Mouse (Mus musculus): Measurements from ENCODE around the gene Lrrc75b. TPM values are rescaled to one million over a fixed set of nuclear protein-coding genes. Genes with fewer than 3 reads are reported as not detected.
A peak's percentile ranks its signal among the peaks of the same experiment; 100 is the strongest.
"Not testable (repeated sequence)": the region's sequence is repeated elsewhere in the genome, so short reads cannot be mapped to it uniquely, and the experiment has no call there.

Gene Lrrc75b
- polyA plus RNA-seq, 2 experiments from 2014 or later, result 0.40 TPM; not detected in 1

DNA sequence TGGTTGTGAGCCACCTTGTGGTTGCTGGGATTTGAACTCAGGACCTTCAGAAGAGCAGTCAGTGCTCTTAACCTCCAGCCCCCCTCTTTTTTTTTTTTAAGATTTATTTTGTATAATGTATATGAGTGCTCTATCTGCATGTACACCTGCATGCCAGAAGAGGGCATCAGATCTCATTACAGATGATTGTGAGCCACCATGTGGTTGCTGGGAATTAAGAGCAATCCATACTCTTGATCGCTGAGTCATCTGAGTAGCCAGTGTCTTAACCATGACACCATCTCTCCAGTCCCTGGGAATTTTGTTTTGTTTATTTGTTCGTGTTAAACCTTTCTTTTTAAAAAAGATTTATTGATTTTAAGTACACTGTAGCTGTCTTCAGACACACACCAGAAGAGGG is 6.6 kb upstream of the Lrrc75b start:
- not testable (repeated sequence) for ATAC-seq

DNA sequence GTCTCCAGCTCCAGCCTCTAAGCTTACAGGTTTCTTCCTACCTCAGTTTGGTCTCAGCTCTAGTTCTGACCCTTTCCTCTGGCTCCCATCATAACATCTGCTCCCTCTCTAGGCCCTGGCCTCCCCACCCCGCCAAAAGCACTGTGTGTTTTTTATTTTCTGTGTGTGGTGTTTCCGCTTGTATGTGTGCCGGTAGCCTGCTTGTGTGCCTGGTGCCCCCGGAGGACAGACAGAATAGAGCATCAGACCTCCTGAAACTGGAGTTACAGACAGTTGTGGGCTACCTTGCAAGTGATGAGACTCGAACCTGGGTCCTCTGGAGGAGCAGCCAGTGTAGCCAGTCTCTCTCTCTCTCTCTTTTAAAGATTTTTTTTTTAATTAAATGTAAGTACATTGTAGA is 6.2 kb upstream of the Lrrc75b start:
- ATAC-seq, result no peak

DNA sequence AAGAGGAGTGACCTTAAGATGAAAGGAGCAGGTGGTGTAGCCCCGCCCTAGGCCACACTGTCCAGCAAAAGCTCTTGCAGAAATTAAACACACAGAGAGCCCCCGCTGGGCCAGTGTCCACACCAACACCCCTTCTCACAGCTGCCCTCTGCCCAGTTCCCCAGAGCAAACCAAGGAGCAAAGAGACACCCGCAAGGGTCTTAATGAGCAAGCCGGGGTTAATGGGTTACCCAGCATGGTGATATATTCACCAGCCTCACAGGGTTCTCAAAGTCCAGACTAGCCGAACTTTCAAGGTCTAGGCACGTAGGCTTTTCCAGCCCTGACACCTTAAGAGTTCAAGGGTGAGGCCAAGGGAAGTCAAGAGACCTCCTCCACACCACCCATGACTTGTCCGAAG is 5.8 kb upstream of the Lrrc75b start:
- ATAC-seq, result no peak

DNA sequence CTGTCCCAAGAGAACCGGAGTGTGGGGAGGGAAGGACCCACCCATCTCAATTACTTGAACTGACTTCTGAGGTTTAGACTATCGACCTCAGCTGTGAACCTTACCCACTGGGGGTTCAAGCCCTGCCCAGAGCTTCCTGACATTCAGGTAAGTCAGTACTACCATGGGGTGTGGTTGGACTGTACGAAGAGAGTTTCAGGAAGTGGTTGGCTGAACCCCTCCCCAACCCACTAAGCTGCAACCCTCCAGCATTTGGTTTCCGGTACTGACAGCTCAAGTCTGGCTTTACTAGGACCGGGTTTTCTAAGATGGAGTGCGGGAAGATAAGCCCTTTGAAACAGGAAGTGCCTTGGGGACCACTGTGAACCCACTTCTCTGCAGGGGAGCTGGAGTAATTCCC is 5.3 kb upstream of the Lrrc75b start:
- peak; percentile 98 for ATAC-seq

DNA sequence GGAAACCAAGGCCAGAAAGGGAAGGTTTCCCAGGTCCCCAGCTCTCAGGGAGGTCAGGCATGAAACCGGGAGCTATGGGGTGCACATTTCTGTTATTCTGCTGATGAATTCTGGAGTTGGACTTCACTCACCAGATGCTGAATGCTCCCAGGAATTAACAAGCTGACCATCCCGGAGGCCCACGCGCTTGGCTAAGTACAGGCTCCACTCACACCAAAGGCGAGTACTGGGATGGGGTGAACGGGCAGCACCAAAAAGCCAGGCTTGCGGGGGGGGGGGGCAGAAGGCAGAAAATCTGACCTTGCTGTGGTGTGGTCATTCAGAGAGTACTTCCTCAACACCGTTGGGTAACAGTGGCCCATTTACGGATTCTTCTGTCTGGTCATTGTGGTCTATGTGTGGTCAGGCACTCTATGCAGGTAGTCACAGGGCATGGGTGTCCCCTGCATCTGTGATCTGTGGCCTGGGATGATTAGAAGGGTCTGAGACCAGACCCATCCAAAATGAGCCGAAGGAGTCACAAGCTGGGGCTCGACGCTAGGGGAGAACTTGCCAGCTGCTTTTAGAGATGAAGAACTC is 4.6 kb upstream of the Lrrc75b start:
- ATAC-seq, result peak; percentile 2

DNA sequence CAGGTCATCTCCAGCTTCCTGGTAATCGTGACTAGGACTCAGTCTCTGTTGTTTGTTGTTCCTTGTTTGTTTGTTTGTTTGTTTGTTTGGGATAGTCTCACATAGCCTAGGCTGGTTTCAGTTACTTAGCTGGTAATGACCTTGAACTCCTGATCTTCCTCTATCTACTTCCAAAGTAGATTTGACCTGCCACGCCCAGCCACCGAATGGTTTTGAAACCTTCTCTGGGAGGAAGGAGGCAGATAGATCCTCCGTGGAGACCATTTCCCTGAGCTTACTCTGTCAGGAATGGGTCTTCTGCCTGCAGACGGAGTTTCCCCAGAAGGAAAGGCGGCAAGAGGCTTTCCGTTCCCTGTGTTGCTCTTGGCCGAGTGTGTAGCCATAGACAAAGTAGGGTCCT is 2.5 kb upstream of the Lrrc75b start:
- ATAC-seq, result no peak

DNA sequence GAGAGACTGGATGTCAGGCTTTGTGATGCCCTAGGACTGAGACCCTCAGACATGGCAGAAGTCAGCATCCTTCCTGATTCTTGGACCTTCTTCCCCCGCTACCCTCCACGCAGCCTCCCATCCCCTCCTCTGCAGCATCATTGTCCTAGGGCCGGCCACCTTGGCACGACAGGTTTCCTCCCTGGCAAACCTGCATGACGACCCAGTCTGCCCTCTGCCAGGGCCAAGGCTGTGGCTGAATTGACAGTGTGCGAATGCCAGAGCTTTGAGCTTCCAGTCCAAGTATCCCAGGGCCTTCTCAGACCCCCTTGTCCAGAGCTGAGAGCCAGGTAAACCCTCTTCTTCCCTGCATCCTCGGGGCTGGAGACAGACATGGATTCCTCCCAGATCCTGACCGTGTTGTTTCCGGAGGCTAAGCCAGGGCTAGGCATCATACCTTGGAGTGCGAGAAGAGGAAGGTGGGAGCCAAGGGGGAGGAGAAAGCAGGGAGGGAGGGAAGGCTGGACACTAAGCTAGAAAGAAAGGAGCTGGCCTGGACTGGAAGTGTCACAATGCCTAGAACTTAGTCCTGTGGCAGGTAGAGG is 1.0 kb upstream of the Lrrc75b start, which contains the start of gene Ggt1:
Gene Ggt1 (plus strand): TSS at position 534 of the 584 bp plus-strand sequence.
- ATAC-seq, result no peak

DNA sequence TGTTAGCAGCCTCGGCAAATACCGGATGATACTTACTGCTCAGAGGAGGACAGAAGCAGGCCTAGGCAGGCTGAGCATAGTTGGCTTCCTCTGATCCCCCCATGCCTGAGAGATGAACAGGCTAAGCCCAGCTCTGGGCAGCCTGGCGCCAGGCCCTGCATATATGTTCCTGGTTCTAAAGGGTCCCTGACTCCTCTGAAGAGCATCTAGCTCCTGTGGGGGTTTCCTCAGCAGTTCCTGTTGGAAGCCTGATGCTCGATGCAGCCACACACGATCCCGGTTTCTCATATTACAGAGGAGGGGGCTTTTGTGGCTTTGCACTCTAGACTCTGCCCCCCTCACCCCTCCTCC is 394 bp upstream of the Lrrc75b start:
- no peak for ATAC-seq

DNA sequence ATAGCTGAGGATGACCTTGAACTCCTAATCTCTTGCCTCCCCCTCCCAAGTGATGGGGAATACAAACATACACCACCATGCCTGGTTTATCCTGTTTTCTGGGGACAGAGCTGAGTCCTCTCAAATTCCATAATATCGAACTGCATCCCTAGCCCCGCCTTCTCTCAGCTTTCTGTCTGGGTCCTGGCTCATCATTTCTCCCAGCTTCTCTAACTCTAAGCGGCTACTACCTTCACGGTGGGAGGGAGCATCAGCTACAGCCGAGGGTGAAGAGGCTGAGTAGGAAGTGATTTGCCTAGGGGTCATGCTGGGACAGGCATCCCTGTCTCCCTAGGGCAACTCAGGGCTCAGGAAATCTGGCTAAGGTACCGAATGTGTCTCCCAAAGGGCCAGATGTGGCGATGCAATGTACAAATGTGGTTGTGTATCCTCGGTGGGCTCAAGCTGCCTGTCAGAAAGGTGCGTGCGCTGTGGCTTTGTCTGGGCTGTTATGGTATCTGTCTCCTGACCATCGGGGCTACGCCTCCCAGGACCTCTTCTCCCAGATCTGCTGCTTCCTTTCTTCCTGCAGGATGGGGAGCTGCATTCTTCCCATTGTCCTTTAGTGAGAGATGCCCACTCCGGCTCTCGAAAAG is 972 bp downstream of the Lrrc75b start:
- ATAC-seq, result no peak

DNA sequence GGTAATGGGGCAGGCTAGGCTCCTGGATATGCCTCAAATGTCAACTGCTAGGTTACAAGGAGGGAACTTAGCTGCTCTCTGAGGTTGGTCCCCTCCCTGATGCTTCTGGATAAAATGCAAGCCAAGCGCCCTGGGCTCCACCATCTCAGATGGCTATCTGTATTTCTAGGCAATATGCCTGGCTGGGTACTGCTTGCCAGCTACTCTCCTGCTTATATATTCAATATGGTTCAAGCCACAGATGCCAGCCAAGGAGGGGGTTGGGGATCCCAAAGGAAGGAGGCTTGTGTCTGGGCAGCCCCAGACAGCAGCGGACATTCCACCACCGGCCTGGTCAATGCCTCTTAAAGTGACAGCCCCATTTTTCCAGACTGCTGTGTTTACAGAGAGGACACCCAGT is 1.6 kb downstream of the Lrrc75b start:
- no peak for ATAC-seq

DNA sequence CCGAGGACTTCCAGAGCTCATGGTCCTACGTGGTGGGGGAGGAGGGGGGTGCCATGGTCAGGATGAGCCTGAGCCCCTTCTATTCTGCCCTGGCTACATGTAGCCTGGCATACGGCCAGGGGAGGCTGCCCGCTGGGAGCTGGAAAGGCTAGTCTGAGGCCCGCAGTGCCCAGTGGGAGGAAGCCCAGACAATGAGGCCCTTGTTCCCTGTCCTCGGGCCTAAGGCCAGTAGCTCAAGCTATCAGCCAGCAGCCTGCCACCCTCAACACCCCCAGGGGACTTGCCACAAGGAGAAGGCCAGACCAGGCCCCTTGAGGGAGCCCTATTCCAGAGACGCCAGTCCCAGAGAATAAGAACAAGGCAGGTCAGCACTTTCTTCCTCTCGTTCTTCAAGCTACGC is 4.1 kb downstream of the Lrrc75b start:
- no peak for ATAC-seq

DNA sequence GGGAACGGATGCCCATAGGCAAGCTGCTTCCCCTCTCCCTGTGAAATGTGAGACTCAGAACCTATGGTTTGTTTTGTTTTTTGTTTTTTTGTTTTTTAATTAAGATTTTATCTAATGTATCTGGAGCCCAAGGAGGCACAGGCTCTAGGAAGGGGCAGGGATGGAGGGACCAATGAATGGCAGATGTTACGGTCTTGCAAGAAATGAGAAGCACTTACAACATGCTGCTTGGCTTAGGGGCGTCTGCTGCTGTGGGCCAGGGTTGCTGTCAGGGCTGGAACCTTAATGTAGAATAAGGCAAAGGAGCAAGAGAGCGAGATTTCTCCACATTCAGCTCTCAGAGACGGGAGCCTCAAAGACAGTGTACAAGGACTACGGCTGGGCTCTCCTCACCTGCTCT is 4.6 kb downstream of the Lrrc75b start:
- ATAC-seq, result no peak

DNA sequence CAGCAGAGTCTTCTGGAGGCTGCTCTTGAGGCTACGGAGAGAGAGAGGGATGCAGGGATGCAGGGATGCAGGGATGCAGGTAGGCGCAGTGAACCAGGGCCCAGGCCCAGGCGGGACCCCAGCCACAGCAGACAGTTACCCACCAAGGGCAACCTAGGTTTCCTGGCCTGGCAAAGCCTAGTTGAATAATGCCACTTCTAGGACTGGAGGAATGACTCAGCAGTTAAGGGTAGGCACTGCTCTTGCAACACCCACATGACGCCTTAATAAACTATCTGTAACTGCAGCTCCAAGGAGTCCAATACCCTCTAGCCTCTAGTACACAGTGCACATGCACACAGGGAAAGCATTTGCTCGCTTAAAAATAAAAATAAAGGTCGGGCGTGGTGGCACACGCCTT is 6.0 kb downstream of the Lrrc75b start:
- ATAC-seq, result no peak

DNA sequence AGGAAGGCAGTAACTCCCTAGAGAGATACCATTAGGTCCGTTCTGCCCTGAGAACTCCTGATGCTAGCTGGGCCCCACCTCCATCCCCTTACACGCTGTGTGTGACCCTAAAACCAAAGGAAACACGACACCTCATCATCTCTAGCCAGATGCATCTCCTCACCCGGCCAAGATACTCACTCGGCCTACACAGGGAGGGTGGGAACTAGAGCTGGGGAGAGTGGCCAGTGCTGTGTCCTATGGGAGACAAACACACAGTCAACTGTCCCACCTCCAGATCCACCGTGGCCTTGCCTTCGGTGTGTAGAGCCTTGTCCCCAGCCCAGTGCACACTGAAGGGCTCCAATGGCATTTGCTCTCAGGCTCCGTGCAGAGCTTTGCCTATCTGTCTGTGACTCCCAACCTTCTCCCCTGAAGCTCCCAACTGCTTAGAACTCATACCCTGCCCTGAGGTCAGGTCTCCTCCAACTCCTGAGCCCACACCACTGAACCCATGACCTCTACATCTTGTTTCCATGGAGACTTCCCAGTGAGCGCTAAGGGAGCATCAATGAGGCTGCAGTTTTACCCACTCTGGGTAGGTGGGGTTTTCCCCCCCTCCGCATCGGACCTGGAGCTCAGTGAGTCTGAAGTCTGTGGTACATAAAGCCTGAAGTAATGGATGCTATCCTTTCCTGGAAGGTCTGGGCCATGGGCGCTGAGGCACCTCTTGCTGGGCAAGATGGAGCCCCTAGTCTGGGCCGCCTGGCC is 7.3 kb downstream of the Lrrc75b start:
- no peak for ATAC-seq

DNA sequence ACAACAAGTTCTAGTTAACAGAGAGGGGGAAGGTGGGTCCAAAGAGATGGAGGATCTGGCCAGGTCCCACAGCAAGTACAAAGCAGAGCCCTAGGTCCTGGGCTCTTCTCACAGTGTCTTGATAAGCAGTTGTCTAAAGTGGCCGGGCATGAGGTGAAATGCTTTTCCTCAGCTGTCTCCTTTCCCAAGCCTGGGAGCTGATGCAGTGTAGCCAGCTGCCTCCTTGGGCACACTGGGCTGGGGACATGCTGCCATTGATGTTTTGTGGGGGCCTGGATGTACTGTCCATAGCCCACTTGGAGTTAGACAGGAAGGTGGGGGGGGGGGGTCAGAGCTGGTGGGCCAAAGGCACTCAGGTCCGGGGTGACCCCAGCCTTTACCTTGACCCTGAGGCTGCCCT is 8.0 kb downstream of the Lrrc75b start:
- ATAC-seq, result no peak

DNA sequence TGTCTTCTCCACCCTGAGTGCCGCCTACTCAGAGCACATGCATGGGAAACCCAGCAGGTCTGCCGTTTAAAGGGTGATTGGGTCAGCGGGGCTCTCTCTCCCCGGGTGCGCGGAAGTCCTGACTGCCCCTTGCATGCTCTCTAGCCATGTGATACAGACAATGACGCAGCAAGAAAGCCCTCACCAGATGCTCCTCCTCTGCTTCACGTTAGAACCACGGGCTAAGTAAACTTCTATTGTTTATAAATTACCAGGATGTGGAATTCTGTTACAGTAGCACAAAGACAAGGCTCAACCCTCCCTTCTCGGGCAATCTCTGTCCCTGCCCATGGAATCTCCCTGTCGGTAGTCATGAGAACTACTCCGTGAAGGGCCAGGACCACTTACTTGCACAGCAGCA is 9.0 kb downstream of the Lrrc75b start:
- no peak for ATAC-seq

DNA sequence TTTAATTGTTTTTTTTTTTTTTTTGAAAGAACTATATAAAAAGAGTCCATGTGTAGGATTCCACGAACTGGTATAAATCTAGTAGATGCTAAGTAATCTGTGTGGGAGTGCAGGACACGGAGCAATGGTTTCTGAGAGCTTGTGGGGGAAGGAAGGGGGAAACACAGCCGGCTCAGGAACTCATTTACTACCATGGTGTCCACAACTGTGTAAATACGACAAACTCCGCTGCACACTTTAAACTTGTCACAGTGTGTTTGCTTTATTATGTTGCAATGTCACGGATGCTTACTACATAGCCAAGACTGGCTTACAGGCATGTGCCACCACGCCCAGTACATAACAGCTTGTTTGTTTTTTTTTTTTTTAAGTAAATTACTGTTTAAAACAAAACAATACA is 10.2 kb downstream of the Lrrc75b start:
- no peak for ATAC-seq

DNA sequence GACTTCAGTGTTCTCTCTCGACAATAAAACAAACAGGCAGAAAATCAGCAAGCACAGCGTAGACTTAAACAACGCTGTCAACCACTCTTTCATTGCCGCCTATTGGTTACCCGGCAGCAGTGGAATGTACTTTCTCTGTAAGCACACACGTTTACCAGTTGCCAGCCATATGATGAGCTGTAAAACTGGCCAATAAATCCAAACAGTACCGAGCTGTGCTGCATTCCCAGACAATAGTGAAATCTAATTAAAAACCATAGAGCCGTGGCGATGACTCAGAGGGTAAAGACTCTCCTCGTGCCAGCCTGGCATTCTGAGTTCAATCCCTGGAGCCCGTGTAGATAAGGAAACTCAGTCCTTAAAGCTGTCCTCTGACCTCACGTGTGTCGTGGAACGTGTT is 11.6 kb downstream of the Lrrc75b start:
- ATAC-seq, result no peak

DNA sequence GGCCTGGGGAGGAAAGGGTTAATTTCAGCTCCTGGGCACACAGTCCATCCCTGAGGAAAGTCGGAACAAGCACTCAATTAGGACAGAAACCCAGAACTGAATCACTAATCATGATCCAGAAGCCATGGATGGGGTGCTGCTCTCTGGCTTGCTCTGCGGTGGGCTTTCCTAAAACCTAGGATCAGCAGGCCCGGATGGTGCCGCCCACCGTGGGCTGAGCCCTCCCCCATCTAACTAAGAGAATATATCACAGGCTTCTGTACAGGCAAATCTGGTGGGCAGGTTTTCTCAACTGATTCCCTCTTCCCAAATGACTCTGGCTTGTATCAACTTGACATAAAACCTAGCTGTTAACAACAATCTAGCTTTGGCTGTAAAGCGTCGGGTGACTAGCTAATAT is 12.2 kb downstream of the Lrrc75b start:
- ATAC-seq, result no peak

DNA sequence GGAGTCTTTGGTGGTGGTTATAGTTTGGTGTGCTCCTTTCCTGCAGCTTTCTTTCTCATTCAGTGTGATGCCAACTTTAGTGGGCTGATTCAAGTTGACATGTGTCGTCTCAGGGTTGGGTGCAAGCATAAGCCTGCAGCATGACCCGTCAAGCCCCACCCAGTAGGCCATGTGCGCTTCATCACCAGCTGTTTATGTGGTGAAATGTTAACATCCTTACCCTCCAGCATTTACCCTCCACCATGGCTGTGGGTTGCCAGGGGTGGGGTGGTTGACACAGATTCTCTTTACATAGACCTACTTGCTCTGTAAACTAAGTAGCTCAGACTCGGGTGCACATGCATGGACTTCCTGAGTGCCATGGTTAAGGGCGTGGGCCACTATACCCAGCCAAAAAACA is 24.0 kb downstream of the Lrrc75b start:
- ATAC-seq, result peak; percentile 46

DNA sequence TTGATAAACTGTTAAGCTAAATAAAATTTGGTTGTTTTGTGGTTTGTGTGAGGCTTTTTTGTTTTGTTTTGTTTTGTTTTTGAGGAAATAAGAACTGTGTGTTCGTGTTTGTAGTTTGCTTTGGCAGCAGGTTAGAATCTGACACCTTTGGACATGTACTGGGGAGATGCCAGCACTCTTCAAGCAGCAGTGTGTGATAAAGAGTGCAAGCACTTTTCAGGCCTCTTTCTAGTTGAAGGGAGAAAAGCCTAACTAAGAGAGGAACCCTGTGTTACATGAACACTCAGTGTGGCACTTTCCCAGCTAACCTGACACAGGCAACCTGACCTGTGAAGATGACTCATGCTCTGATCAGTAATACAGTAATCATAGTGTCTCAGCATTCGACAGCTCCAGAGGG is 24.7 kb downstream of the Lrrc75b start:
- ATAC-seq, result no peak

DNA sequence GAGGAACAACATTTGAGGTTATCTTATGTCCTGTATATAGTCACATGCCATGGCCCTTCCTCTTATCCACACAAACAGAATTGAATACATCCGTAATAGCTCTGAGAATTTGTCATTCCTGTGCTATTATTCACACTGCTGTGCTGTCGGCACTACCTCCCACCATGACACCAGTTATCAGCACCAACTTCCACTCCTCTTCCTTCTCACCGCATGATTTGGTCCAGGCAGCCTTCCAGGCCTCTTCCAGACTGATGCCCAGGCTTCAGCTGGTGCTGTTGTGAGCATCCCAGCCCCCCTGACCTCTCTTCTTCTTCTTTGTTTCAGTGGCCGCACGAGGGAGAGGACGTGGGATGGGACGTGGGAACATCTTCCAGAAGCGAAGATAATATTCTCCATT is 25.2 kb downstream of the Lrrc75b start:
- no peak for ATAC-seq

DNA sequence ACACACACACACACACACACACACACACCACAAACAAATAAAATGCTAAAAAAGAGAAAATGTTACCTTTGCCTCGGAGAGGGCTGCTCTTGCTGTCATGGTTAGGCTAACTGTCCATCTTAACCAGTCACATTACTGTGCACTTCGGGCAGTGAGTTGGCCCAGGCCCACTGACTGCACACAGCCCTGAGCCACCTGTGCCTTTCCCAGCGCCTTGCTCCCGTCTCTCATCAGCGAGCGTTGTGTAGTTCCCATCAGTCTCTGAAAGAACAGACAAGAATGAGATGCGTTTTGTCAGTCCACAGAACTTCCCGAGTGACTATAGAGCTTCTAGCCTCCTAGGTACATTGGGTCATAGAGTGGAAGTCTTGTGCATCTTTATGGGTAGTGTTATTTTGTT is 25.9 kb downstream of the Lrrc75b start:
- no peak for ATAC-seq

DNA sequence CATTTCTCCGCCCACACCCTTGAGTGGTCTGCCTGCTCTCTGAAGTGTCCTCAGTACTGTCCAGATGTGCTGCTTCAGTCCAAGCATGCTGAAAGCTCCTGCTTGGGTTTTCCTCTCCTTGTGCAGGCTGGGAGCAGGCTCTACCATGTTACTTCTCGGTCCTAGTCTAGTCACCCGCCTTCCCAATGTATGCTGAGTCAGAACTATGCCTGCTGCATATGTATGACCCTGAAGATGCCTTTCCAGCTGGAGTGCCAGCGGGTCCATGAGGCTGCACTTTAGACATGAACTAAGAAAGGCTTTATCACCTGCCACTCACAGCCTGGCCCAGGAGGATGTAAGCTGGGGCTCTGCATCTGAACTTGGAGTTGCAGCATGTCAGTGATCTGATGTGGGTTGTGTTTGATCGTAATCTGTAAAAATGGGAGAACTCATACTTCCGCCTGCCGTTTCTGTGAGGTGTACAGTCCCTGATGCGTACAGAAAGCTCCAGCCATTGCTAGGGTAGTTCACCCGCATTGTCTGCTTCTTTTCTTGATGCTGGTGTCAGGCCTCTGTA is 28.5 kb downstream of the Lrrc75b start:
- peak; percentile 89 for ATAC-seq

All from CD4-positive, CD25-positive, alpha-beta regulatory T cell, adult 4 months (primary cell).